Mouse (Mus musculus) CD4-positive, CD25-positive, alpha-beta regulatory T cell, adult 4 months (primary cell): ENCODE results near the gene Ovol3. TPM values are rescaled to one million over a fixed set of nuclear protein-coding genes. Genes with fewer than 3 reads are reported as not detected.
A peak's percentile ranks its signal among the peaks of the same experiment; 100 is the strongest.
"Not testable (repeated sequence)": the region's sequence is repeated elsewhere in the genome, so short reads cannot be mapped to it uniquely, and the experiment has no call there.

Source experiments
- ATAC-seq: one replicate; pipeline ENCODE4 v1.8.0; 2017
- polyA plus RNA-seq, 2 experiments: library from polyadenylated mRNA; unstranded; fragments of 100-300 nt; shearing (Covaris generic); gene quantifications; one replicate each; pipeline ENCODE4 v1.2.1; 2017

The Ovol3 gene
- not detected for polyA plus RNA-seq

DNA sequence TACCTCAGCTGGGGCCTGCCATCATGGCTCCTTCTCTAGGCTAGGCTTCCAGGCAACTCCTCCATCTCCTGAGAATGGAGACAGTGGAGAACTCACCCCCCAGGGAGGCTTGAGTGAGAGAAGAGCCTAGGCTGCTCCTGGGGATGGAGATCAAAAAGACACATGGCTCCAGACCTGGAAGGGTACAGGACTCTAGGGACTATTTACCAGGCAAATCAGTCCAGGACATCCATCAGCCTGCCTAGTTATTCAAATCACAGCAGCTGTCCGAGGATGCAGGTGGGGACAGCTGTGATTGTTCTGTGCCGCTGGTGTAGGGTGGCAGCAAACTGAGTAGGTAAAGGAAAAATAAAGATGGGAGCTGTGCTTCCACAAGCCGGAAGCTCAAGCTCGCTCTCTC is at the start of gene Ovol3:
TSS of gene Ovol3 (minus strand) at position 101 of the 400 bp plus-strand sequence.
- ATAC-seq, result no peak

DNA sequence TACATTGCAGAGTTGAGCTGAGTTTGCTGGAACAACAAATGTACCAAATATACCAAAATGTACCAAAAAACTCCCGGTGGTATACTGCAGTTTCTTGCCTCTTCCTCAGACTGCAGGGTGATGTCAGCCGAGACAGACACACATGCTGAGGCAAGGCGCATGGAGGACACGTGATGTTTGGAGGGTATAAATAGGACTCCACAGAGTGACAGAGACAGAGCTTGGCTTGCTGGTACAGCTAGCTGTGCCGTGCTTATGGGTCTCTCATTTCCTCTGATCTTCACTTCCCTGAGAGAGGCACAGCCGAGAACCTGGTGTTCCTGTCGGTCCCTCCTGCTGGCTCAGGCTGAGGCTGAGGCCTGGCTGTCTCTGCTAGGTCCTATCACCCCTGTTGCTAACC is 47.2 kb upstream of the Ovol3 start:
- ATAC-seq, result no peak

DNA sequence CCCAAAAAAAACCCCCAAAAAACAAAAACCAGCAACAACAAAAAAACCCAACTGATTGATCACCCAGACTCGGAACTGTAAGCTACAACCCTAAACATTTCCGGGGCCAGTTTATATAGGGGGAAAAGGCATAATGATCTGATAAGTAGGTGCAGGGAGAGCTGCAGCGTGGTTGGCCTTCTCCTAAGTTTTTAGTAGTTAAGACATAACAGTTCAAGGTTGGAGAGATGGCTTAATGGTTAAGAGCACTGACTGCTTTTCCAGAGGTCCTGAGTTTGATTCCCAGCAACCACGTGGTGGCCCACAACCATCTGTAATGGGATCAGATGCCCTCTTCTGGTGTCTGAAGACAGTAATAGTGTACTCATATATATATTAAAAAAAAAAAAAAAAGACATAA is 46.0 kb upstream of the Ovol3 start:
- no peak for ATAC-seq

DNA sequence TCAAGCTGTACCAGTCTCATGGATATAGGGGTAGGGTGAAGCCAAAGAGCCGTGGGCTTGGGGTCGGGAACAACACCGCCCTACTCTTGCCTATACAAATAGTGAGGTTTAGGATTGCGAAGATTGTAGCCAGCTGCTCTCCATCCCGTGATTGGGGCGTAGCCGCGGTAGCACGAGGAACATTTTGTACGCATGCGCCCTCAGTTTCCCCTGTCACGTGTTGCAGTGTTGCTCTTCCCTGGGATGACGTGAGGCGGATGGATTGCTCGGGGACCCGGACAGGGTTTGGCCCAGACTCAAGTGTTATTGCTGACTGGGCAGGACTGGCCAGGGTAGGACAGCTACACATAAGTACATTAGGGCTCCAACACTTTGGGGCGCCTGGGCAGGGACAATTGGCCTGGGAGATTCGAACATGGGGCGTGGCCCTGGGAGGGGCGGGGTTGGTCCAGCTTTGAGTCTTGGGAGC is 45.2 kb upstream of the Ovol3 start:
- peak; percentile 66 for ATAC-seq

DNA sequence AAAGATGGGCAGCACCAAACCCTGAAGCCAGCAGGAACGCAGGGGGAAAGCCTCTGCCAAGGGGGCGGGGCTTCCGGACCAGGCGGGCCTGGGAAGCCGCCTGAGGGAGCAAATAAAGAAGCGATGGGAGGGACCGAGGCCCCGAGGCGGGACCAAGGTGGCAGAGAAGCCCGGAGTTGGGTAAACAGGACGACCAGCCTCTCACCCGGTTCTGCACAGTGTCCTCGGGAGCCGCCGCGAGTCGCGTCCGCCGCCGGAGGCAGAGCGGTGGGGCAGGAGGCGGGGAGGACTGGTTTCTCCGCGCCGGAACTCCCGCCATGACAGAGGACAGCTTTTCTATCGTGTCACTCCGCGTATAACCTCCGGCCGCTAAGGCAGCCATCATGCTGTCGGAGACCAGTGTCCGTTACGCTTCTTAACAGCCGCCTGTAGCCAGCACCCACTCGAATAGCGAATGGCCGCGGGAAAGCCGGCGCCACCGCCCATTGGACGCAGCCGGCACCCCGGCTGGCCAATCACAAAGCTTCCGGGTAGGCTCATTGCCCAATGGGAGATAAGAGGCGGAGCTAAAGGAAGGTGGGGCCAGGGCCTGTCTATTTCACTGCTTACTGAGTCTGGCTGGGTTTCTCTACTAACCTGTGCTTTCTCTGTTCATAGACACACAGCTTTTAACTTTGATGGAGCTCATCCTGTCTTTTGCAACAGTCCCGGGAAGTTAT is 44.6 kb upstream of the Ovol3 start, which contains the start of the genes Thap8 and Wdr62:
TSS of gene Thap8 (plus strand) at position 144 of the 719 bp plus-strand sequence.
TSS of gene Wdr62 (minus strand) at position 469 of the 719 bp plus-strand sequence.
- ATAC-seq, result peak; percentile 97

DNA sequence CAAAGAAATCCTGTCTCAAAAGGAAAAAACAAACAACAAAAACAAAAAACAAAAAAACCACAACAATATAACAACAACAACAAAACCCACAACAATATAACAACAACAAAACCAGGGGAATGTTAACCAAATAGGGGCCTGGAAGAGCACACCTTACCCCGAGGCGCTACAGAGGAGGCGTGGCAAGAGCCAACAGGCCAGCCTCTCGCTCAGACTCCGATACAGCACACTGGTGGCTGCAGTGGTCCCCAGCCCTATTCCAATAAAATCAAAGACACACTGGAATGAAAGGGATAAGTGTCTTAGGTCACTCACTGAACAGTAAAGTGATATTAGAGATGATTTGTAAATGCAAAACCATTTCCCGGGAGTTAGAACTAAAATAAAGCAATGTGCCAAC is 44.0 kb upstream of the Ovol3 start:
- ATAC-seq, result no peak

DNA sequence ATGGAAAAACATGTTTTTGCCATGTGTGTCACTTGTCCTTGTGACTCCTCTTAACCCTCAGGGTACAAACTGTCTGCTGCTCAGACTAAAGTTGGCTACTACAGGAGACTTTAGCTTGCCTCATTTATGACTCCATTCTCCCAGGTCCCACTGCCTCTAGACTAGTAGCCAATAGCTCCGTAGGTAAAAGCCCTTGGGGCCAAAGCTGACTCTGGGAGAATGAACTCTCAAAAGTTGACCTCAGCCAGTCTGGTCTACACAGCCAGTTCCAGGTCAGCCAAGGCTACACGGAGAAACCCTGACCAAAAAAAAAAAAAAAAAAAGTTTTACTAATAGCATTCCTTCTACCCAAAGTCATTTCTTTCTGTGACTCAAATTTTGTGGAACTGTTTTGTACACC is 43.4 kb upstream of the Ovol3 start:
- no peak for ATAC-seq

DNA sequence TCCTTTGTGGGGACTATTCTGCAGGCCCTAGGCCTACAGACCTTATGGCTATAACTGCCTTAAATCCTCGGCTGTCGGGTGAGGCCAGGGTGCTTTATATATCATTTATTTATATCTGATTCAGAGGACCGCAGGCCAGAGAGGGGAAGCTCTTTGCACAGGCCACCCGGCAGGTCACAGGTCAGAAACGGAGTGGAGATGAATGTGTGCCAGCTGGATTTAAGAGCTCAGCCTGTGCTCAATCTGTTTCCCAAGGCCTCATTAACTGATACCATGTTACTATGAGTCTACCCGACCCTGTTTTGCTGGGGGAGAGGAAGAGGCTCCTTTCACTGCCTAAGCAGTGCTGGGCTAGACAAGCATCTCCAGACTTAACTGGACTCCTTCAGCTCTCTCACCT is 38.9 kb upstream of the Ovol3 start:
- ATAC-seq, result no peak

DNA sequence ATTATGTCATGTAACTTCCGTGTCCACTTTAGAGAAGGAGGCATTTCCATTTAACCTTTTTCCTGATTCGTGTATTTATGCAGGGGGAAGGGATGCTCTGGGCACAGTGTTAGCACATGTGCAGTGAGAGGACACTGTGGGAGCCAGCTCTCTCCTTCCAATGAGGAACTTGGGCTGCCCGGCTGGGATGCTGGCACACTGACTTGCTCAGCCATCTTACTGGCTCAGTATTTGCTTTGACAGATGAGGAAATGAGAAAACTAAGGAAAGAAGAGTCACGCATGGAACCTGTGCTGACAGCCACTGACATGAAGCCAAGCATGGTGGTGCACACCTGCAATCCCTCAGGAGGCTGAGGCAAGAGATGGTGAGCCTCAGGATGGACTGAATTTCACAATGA is 34.1 kb upstream of the Ovol3 start:
- ATAC-seq, result no peak

DNA sequence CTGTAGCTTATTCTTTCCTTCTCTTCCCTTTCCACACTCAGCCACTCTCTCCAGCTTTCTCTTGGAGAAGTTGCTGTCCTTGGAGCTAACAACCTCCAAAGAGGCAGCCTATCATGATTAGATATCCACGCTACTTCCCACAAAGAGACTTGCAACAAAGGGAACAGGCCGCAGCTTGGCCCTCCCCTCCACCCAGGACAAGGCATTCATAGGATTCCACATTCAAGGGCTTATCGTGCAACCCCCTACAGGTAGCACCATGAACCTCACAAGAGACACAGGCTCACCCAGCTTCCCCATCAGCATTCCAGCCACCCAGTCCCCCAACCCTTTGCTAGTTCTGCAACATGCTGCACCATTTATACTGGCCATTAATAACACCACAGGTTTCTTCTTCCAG is 31.3 kb upstream of the Ovol3 start:
- ATAC-seq, result no peak

DNA sequence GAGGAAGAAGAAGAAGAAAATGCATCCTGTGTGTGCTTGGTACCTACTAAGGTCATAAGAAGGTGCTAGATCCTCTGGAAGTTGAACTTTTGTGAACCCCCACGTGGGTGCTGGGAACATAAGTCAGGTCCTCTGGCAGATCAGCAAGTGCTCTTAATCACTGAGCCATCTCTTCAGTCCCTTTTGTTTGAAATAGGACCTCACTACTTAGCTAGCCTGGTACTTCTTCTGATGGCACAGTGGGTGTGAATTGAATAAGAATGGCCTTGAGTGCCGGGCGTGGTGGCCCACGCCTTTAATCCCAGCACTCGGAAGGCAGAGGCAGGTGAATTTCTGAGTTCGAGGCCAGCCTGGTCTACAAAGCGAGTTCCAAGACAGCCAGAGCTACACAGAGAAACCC is 30.4 kb upstream of the Ovol3 start:
- no peak for ATAC-seq

DNA sequence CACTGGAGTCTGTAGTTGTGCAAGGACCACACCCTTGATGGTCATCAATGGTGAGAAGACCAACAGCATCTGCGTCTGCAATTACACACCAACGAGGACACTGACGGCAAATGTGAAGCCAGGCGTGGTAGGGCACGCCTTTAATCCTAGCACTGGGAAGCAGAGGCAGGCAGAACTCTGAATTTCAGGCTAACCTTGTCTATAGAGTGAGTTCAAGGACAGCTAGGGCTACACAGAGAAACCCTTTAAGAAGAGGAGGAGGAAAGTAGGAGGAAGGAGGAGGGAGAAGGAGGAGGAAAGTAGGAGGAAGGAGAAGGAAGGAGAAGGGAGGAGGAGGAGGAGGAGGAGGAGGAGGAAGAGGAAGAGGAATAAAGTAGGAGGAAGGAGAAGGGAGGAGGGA is 30.0 kb upstream of the Ovol3 start:
- ATAC-seq, result no peak

DNA sequence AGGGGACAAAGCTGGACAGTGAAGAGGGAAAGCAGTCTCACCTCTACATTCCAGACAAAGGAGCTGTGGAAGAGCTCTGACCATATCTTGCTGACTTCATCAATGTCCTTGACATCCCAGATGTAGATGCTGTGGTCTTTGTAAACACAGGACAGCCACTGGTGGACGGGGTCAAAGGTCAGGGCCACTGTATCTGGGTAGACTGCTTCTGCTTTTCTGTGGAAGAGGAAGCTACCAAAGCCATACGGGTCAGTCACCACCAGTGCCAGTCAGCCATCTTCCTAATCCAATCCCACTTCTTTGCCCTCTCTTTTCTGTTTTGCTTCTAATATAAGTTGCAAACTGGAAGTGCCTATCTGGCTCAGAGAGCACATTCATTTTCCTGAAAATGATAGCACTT is 29.5 kb upstream of the Ovol3 start:
- no peak for ATAC-seq

DNA sequence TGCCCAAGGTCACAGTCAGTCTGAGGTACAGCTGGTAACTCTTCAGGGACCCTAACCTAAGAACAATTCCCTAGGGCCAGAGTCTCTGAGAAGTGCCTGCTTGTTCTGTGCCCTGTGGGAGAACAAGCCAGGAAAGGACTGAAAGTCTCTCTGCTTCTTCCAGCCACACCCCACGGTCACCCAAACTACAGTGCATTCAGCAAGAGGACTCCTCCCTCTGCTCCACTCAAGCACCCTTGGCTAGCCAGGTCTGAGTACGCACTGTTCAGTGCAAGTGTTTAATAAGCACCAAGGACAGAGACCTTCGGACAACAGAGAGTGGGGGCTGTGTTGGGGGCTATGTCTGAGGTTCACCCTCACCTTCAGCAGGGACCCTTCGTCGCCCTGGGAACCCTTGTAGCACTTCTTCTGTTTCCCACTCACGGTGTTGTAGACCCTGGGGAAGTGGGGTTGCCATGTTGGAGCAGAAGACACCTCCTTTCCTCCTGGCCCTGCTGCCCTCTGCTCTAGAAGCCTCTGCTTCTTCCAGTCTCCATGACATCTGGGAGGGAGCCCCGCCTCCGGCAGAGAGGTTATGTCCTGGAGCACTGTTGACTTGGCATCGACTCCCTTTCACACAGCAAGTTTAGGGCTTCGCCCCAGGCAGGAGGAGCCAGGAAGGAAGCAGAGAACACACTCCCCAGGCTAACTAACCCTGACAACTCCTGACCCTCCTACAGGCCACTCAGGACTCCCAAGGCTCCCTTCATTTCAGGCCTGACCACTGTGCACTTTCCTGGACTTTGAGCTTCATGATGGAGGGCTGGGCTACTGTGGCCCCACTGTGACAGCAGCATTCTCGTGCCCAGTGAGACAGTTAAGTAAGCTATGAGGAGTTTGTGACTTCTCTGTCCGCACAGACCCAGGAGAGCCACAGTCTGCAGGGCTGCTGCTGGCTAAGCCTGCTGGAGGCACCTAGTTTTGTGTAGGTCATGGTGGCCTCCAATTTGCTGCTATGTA is 16.7 kb upstream of the Ovol3 start:
- ATAC-seq, result no peak

DNA sequence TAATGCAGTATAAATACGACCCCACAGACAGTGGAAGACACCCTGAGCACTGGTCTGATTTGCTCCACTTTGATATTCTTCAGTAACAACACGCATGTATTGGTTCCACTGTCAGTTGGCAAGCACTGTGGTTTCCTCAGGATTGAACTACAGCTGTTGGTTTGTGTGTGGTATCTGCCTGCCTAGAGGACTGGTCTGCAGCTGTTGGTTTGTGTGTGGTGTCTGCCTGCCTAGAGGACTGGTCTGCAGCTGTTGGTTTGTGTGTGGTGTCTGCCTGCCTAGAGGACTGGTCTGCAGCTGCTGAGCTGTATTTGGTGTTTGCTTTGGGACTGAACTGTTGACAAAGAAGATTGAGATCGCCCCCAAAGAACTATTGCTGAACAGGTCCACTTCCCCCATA is 1.8 kb upstream of the Ovol3 start:
- ATAC-seq, result not testable (repeated sequence)

DNA sequence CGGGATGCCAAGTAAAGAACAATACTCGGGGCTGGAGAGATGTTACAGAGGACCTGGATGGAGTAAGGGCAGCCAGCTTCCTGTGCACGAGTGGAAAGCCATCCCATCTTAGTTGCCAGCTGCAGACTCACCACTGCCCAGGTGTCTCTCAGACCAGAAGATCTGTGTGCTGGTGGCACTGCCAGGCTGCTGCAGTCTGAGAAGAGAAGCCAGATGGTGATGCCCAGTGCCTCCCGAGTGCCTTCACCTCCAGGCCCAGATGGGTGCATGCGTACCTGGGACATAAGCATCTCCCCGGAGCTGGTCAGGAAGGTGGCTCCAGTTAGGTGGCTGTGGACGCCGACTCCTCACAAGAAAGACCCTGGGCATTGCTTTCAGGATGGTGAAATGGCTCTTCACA is 434 bp downstream of the Ovol3 start:
- no peak for ATAC-seq

DNA sequence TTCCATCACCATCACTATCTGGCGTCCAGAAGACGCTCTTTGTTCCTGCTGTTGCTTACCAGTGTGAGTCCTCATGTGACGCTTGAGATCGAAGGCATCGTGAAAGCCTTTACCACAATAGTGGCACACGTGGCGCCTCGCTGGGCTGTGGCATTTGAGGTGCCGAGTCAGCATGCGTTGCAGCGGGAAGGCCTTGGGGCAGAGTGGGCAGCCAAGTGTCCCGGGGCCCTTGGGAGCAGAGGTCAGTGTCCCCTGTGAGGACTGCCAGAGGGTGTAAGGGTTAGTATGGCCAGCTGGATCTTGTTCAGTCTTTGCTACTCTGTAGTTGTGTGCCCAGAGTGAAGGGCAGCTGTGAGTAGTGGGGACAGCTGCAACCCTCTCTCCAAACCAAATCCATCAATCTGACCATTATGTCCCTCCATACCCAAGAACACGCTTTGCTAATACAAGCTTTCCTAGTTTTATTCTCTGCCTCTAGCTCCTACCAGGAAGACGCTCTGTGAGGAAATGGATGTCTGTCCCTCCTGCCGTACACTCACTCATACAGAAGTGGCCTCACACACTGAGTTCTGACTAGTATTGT is 1.2 kb downstream of the Ovol3 start:
- no peak for ATAC-seq

DNA sequence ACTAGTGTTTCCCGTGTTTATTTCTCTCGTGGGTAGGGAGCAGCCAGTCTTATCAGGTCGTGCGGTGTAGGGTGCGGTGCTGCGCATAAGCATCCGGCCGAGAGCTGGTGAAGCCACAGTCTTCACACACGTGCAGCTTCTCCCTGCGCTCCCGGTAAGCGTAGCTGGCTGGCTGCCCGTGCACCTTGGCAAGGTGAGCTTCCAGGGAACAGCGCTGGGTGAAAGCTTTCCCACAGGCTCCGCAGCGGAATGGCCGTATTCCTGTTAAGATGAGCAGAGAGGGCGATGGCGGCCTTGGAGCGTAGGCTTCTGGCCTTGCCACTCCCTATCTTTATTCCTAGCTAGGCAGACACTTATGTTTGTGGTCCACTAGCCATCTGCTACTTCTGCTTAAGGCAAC is 2.1 kb downstream of the Ovol3 start:
- ATAC-seq, result no peak

DNA sequence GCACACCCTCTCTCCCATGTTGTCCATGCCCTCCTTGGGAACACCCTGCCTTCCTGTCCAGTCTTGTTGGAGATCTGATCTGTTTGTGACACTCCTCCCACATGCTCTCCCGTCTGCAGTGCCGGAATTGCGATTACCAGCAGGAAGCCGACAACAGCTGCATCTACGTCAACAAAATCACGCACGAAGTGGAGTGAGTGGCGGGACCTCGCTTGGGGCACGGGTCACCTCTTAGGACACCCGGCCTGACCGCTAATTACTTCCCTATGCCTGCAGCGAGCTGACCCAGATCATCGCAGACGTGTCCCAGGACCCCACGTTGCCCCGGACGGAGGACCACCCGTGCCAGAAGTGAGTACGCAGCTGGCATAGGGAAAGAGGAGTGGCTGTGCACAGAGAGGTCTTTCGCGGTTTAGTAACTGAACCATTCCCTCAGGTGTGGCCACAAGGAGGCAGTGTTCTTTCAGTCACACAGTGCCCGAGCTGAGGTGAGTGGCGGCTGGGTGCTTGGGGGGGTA is 2.8 kb downstream of the Ovol3 start:
- no peak for ATAC-seq

DNA sequence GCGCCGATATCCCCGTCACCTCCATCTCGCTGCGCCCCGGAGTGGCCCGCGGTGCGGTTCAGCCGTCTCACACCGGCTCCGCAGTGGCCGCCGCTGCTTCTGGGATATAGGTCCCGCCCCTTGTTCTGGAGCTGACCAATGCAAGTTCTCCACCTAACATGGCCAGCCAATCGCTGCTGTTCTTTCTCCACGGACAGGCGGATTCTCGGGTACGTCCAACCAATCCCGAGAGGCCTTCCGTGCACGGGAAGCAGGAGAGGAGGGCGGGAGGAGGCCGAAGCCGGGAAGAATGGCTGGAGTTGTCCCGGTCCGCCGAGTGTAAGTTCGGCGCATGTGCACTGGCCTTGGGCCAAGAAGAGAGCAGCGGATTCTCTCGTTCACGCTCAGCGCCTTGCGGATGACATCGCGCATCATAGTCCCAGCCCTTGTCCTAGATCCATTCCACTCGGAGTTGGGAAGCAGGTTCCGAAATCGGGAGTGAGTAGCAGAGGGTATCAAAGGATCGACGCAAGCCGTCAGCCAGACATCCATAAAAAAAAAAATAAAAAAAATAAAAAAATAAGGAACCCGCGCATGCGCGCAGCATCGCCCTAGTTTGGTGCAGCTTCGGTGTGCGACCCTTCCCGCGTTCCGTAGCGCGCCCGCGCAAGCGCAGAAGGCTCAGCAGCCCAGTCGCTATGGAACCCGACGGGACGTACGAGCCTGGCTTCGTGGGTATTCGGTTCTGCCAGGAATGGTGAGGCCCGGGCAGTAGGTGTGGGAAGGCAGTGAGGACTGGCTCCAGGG is 3.7 kb downstream of the Ovol3 start, which contains the start of the genes Polr2i and Tbcb:
TSS of gene Polr2i (plus strand) at position 280 of the 786 bp plus-strand sequence.
TSS of gene Tbcb (minus strand) at position 604 of the 786 bp plus-strand sequence.
- peak; percentile 96 for ATAC-seq

DNA sequence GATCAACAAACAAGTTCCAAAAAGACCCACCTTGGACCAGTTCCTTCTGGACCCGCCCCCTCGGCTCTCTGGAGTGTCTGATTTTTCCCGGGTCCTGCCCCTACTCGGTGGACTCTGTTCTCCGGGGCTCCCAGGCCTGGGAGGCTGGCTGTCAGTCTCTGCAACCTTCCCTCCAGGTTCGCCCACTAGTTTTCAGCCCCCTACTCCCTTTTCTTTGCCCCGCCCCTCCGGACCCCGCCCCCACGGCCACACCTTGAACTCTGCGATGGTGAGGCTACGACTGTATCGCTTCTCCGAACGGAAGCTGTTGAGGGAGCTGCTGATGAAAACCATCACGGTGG is 4.2 kb downstream of the Ovol3 start:
- ATAC-seq, result no peak

DNA sequence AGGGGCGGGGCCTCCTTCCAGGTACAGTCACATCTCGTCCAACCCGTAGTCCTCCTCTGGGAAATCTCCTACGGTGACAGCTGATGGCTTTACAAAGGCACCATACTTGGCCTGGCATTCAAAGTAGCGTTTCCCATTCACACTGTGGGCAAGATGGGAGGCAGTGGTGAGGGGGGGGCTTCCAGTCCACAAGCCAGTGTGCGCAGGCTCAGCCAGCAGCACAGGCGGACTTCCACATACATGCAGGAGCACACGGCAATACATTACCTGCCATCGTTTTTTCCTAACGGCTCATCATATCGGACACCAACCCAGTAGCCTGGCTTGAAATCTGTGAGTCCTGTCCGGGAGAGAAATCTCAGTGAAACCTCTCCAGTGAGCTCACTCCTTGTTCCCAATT is 11.3 kb downstream of the Ovol3 start:
- no peak for ATAC-seq
